Mouse (Mus musculus) neural tube, embryonic 14.5 days (tissue): ENCODE data around the gene Gm21663. TPM values are rescaled to one million over a fixed set of nuclear protein-coding genes. Genes with fewer than 3 reads are reported as not detected.
A peak's percentile ranks its signal among the peaks of the same experiment; 100 is the strongest.
"Not testable (repeated sequence)": the region's sequence is repeated elsewhere in the genome, so short reads cannot be mapped to it uniquely, and the experiment has no call there.

Source experiments
- ATAC-seq: fragments of 200-750 bp; cut with Nextera tagmentation; 2 replicates; pipeline ENCODE4 v1.8.0; 2017; ENCODE audit warnings: low read depth, mild to moderate bottlenecking, moderate TSS enrichment, moderate library complexity
- H3K27ac ChIP-seq: fragments of 300-500 bp; sonication (generic); 2 replicates; pipeline ENCODE4 v1.5.1; 2014; ENCODE audit warnings: low read depth, mild to moderate bottlenecking, control low read depth, low read length, moderate library complexity, mixed read lengths
- H3K27me3 ChIP-seq: fragments of 300-500 bp; sonication (generic); 2 replicates; pipeline ENCODE4 v1.6.1; 2014; ENCODE audit warnings: low read length; ENCODE audit not compliant: control insufficient read depth, insufficient read depth
- H3K36me3 ChIP-seq: fragments of 300-500 bp; sonication (generic); 2 replicates; pipeline ENCODE4 v1.6.1; 2014; ENCODE audit warnings: low read length, mixed read lengths; ENCODE audit not compliant: control insufficient read depth, insufficient read depth
- H3K4me1 ChIP-seq: fragments of 300-500 bp; sonication (generic); 2 replicates; pipeline ENCODE4 v1.6.1; 2014; ENCODE audit warnings: low read length; ENCODE audit not compliant: control insufficient read depth, insufficient read depth
- H3K4me2 ChIP-seq: fragments of 300-500 bp; sonication (generic); 2 replicates; pipeline ENCODE4 v1.6.1; 2014; ENCODE audit warnings: mild to moderate bottlenecking, low read depth, low read length, control low read depth
- H3K4me3 ChIP-seq: fragments of 300-500 bp; sonication (generic); 2 replicates; pipeline ENCODE4 v1.5.1; 2014; ENCODE audit warnings: low read depth, low read length, control low read depth, mixed read lengths
- H3K9ac ChIP-seq: fragments of 300-500 bp; sonication (generic); replicated peaks from 2 replicates; pipeline ENCODE4 v1.6.1; 2014; ENCODE audit warnings: low read depth, mild to moderate bottlenecking, control low read depth, low read length, mixed read lengths
- H3K9me3 ChIP-seq: fragments of 300-500 bp; sonication (generic); 2 replicates; pipeline ENCODE4 v1.6.1; 2016; ENCODE audit warnings: low read length; ENCODE audit not compliant: control insufficient read depth
- WGBS: fragments of 180-500 bp; shearing (Covaris S2); extraction: QIAGEN DNeasy Blood & Tissue Kit; methylation state at CpG from one replicate; pipeline ENCODE4 v1.1.7; 2014; 5-methylcytosine and 5-hydroxymethylcytosine counted together
- polyA plus RNA-seq: library from polyadenylated mRNA; unstranded; fragments of >200 nt; fragmentation: Nextera tagmentation; extraction: Ambion mirVana; gene quantifications from 2 replicates; pipeline ENCODE4 v1.2.1, GENCODE M21; 2014

Gm21663 gene
- polyA plus RNA-seq = 0.13 TPM in 1 of 2 replicates, not detected in the other

GRCm38 (mm10) chr5:25942281-25942680, at the start of gene Gm21663:
TSS of gene Gm21663 (minus strand) at chr5:25942381.
- not testable (repeated sequence) for H3K4me1 ChIP-seq, H3K36me3 ChIP-seq, H3K9ac ChIP-seq, ATAC-seq, H3K4me3 ChIP-seq, H3K9me3 ChIP-seq, H3K27me3 ChIP-seq, H3K4me2 ChIP-seq, H3K27ac ChIP-seq
- WGBS = 58% methylated on average over 2 of the region's 2 CpGs

GRCm38 (mm10) chr5:25988550-25988949, 46.4 kb upstream of the Gm21663 start, which contains the start of gene Gm21698:
TSS of gene Gm21698 (minus strand) at chr5:25988650.
- not testable (repeated sequence) for ATAC-seq, H3K9me3 ChIP-seq, H3K27ac ChIP-seq, H3K4me3 ChIP-seq, H3K4me1 ChIP-seq, H3K4me2 ChIP-seq, H3K9ac ChIP-seq, H3K27me3 ChIP-seq, H3K36me3 ChIP-seq
- WGBS = no CpG with 5 or more reads among the region's 3 CpGs

- H3K4me2 ChIP-seq, H3K4me3 ChIP-seq, H3K27ac ChIP-seq, H3K36me3 ChIP-seq, ATAC-seq, H3K27me3 ChIP-seq, H3K9me3 ChIP-seq, H3K4me1 ChIP-seq, H3K9ac ChIP-seq: not testable (repeated sequence)
- no CpG with 5 or more reads among the region's 2 CpGs for WGBS
Measured at GRCm38 (mm10) chr5:25972563-25972962, 30.4 kb upstream of the Gm21663 start, which contains the start of gene Gm21680. TSS of gene Gm21680 (minus strand) at chr5:25972663.

- not testable (repeated sequence) for H3K36me3 ChIP-seq, H3K4me3 ChIP-seq, H3K4me2 ChIP-seq, H3K9me3 ChIP-seq, H3K4me1 ChIP-seq, H3K27me3 ChIP-seq, H3K9ac ChIP-seq, H3K27ac ChIP-seq
- peak; percentile 34; the same call in 1 of the 2 replicates for ATAC-seq
- 60% methylated on average over 16 of the region's 17 CpGs for WGBS
Measured at GRCm38 (mm10) chr5:25957050-25957449, 14.9 kb upstream of the Gm21663 start.

GRCm38 (mm10) chr5:25956611-25957010, 14.4 kb upstream of the Gm21663 start:
- not testable (repeated sequence) for H3K9ac ChIP-seq, H3K27ac ChIP-seq, H3K4me3 ChIP-seq, H3K9me3 ChIP-seq, H3K27me3 ChIP-seq, H3K4me1 ChIP-seq, H3K36me3 ChIP-seq
- peak; percentile 88 for ATAC-seq
- H3K4me2 ChIP-seq = peak overlapping the region; percentile 31
- WGBS = 23% methylated on average over 32 of the region's 32 CpGs

GRCm38 (mm10) chr5:25954317-25954716, 12.1 kb upstream of the Gm21663 start, which contains the start of gene Gm21671:
TSS of gene Gm21671 (minus strand) at chr5:25954417.
- not testable (repeated sequence) for H3K9ac ChIP-seq, ATAC-seq, H3K4me3 ChIP-seq, H3K4me1 ChIP-seq, H3K9me3 ChIP-seq, H3K36me3 ChIP-seq, H3K27ac ChIP-seq, H3K4me2 ChIP-seq, H3K27me3 ChIP-seq
- WGBS = 77% methylated on average over 2 of the region's 2 CpGs

GRCm38 (mm10) chr5:25945391-25945790, 3.2 kb upstream of the Gm21663 start:
- not testable (repeated sequence) for H3K4me2 ChIP-seq, H3K4me3 ChIP-seq, H3K27ac ChIP-seq, H3K27me3 ChIP-seq, H3K4me1 ChIP-seq, H3K9me3 ChIP-seq, H3K36me3 ChIP-seq, H3K9ac ChIP-seq, ATAC-seq
- WGBS = 86% methylated on average over 2 of the region's 2 CpGs

- no peak for ATAC-seq
- H3K4me1 ChIP-seq = no peaks in the 10 kb centered on the region
Measured at GRCm38 (mm10) chr5:25891321-25891720, 50.9 kb downstream of the Gm21663 start.

GRCm38 (mm10) chr5:25889746-25890382, 52.3 kb downstream of the Gm21663 start:
- WGBS = 32% methylated on average over 3 of the region's 3 CpGs
- Histone ChIP-seq H3K27ac (no peak overlapping the region), H3K27me3 (no peaks in the 10 kb centered on the region), H3K9me3 (no peaks in the 10 kb centered on the region), H3K9ac (no peak overlapping the region), H3K4me1 (no peaks in the 10 kb centered on the region), H3K36me3 (no peaks in the 10 kb centered on the region), H3K4me3 (no peak overlapping the region), H3K4me2 (no peak overlapping the region)
- peak; percentile 47; the same call in 1 of the 2 replicates for ATAC-seq

More at GRCm38 (mm10) chr5:25891321-25891720, 50.9 kb downstream of the Gm21663 start:
- no peak overlapping the region for H3K4me2 ChIP-seq
- 100% methylated on average over 1 of the region's 1 CpGs for WGBS
- H3K9me3 ChIP-seq = no peaks in the 10 kb centered on the region
- H3K36me3 ChIP-seq = no peaks in the 10 kb centered on the region
- H3K27ac ChIP-seq = no peak overlapping the region
- H3K27me3 ChIP-seq = no peaks in the 10 kb centered on the region
- no peak overlapping the region for H3K9ac ChIP-seq
- H3K4me3 ChIP-seq = no peak overlapping the region
